Mouse (Mus musculus) CD4-positive helper T cell, adult 2 months (primary cell): Measurements from ENCODE around the gene Clec2l.

Experiments
- DNase-seq: peaks from one replicate; pipeline ENCODE4 v3.0.0-alpha.2; 2012; ENCODE audit warnings: low read depth, missing footprints, low spot score

Clec2l gene

GRCm38 (mm10) chr6:38715881-38716280 is 53.0 kb downstream of the Clec2l start:
- no peak for DNase-seq

DNA sequence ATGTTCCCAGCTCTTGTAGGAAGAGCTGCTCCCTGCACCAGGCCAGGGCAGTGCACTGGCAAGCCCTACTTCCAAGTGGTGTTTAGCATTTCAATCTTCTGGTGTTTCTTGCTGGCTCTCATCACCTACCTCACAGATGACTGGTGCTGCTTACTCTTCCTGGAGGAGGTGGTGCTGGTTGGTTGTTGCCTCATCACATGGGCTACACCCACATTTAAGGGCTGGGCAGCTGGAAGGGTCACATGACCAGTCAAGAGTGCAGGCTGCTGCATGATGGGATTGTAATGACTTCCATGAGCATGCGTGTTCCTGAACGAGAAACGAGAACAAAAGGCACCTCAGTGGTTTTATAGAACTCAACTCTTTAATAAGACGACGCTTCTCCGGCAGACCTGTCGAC is 55.8 kb downstream of the Clec2l start:
- no peak for DNase-seq

- DNase-seq: no peak
Measured at GRCm38 (mm10) chr6:38719229-38719628, 56.4 kb downstream of the Clec2l start.

GRCm38 (mm10) chr6:38721361-38721760 is 58.5 kb downstream of the Clec2l start:
- no peak for DNase-seq

GRCm38 (mm10) chr6:38725515-38725914 is 62.6 kb downstream of the Clec2l start:
- no peak for DNase-seq
